Mouse (Mus musculus) left cerebral cortex, postnatal 4 days (tissue): Measurements from ENCODE around the gene Prps1l1. TPM values are rescaled to one million over a fixed set of nuclear protein-coding genes. Genes with fewer than 3 reads are reported as not detected.

Source experiments
- DNase-seq: peaks from one replicate; pipeline ENCODE4 v3.0.0-alpha.2; 2022
- intact Hi-C: fragments of 180-260 bp; cut with DNase I; formaldehyde crosslinking; loops from one replicate; pipeline ENCODE4 v1.15.1; 2025
- total RNA-seq, 2 experiments: library from RNA; stranded (reverse); gene quantifications; 2 replicates each; pipeline ENCODE4 v1.2.3; 2021

Gene Prps1l1
- total RNA-seq, 2 experiments from 2014 or later, result not detected

DNA sequence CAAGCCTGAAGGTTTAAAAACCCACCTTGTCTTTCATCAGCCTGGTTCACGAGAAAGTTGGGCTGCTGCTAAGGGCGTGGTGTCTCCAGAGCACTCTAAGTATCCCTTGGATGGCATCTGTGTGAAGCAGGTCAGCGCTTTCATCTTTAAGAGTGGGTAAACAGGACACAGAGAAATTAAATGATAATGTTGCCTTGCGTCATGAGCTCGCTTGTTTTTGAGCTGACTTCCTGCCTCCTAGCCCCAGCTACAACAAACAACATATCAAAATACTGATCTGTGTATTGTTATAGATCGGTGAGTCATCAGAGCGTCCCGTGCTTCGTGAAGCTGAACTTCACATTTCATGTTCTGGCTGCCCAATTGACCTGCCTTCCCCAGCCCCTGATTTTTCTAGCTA, 36.7 kb downstream of the Prps1l1 start:
- intact Hi-C loops, result no loop called here
- DNase-seq, result no peak

- DNase-seq, result no peak
These were observed 37.5 kb downstream of the Prps1l1 start for GRCm38 (mm10) chr12:35022066-35022465.

GRCm38 (mm10) chr12:35025916-35026432, 41.4 kb downstream of the Prps1l1 start:
- intact Hi-C loops, result no loop called here
- DNase-seq, result no peak

More at GRCm38 (mm10) chr12:35022066-35022465, 37.5 kb downstream of the Prps1l1 start:
- intact Hi-C loops, result no loop called here

- intact Hi-C loops, result no loop called here
- no peak for DNase-seq
These were observed 43.0 kb downstream of the Prps1l1 start for GRCm38 (mm10) chr12:35027533-35027932.

Other genes with a start within 250 kb of the Prps1l1 start
- gene Hdac9, start 67.7 kb upstream of the Prps1l1 start, total RNA-seq, result 10 to 100 TPM; 46.3 to 47.5 TPM
- 10 to 100 TPM; 40.1 to 46.7 TPM for gene Snx13, start 62.4 kb downstream of the Prps1l1 start, total RNA-seq